Mouse (Mus musculus) retina, postnatal 7 days (tissue): ENCODE measurements around the gene Gm3625.

Experiments
- DNase-seq: peaks from one replicate; pipeline ENCODE4 v3.0.0-alpha.2; 2012; ENCODE audit warnings: low read depth, low spot score

The Gm3625 gene

GRCm38 (mm10) chr12:4592541-4593165 lies at the start of gene Gm3625, which contains the start of gene Itsn2:
Gm3625 (minus strand) TSS chr12:4592927.
Itsn2 (plus strand) TSS chr12:4592638.
- DNase-seq, result peak; percentile 54

- DNase-seq, result no peak
Observed at GRCm38 (mm10) chr12:4640737-4641136, 48.0 kb upstream of the Gm3625 start.

- DNase-seq, result no peak
Observed at GRCm38 (mm10) chr12:4638438-4638837, 45.7 kb upstream of the Gm3625 start.

GRCm38 (mm10) chr12:4632957-4633356 lies 40.2 kb upstream of the Gm3625 start:
- no peak for DNase-seq

- DNase-seq, result no peak
Observed at GRCm38 (mm10) chr12:4624201-4624600, 31.5 kb upstream of the Gm3625 start.

- DNase-seq, result no peak
Observed at GRCm38 (mm10) chr12:4614722-4615121, 22.0 kb upstream of the Gm3625 start.

- DNase-seq, result no peak
Observed at GRCm38 (mm10) chr12:4606625-4607024, 13.9 kb upstream of the Gm3625 start.

- no peak for DNase-seq
Observed at GRCm38 (mm10) chr12:4599713-4600112, 7.0 kb upstream of the Gm3625 start.

- no peak for DNase-seq
Observed at GRCm38 (mm10) chr12:4598666-4599428, 6.1 kb upstream of the Gm3625 start.

GRCm38 (mm10) chr12:4595055-4595454 lies 2.3 kb upstream of the Gm3625 start:
- no peak for DNase-seq

GRCm38 (mm10) chr12:4593930-4594391 lies 1.2 kb upstream of the Gm3625 start:
- no peak for DNase-seq

- DNase-seq, result no peak
Observed at GRCm38 (mm10) chr12:4593166-4593929, 621 bp upstream of the Gm3625 start.

GRCm38 (mm10) chr12:4592025-4592424 lies 702 bp downstream of the Gm3625 start:
- DNase-seq, result no peak

GRCm38 (mm10) chr12:4588603-4589002 lies 4.1 kb downstream of the Gm3625 start:
- DNase-seq, result no peak

- no peak for DNase-seq
Observed at GRCm38 (mm10) chr12:4587846-4588245, 4.9 kb downstream of the Gm3625 start.

GRCm38 (mm10) chr12:4582326-4582725 lies 10.4 kb downstream of the Gm3625 start:
- no peak for DNase-seq

- DNase-seq, result no peak
Observed at GRCm38 (mm10) chr12:4574065-4574464, 18.7 kb downstream of the Gm3625 start.

- DNase-seq, result no peak
Observed at GRCm38 (mm10) chr12:4571864-4572263, 20.9 kb downstream of the Gm3625 start.

- no peak for DNase-seq
Observed at GRCm38 (mm10) chr12:4558475-4559279, 34.0 kb downstream of the Gm3625 start.

GRCm38 (mm10) chr12:4558013-4558412 lies 34.7 kb downstream of the Gm3625 start:
- no peak for DNase-seq

GRCm38 (mm10) chr12:4557436-4557835 lies 35.3 kb downstream of the Gm3625 start:
- no peak for DNase-seq
